Mouse (Mus musculus) thymus, adult 18-20 months (tissue): ENCODE data around the gene Tinf2.
A peak's percentile ranks its signal among the peaks of the same experiment; 100 is the strongest.

Experiments
- DNase-seq, 2 experiments: peaks; one replicate each; pipeline ENCODE4 v3.0.0; 2022; ENCODE audit warnings: mixed read lengths in 2 of 2

Gene Tinf2

GRCm38 (mm10) chr14:55702761-55703160 lies 21.1 kb upstream of the Tinf2 start:
- no peak for DNase-seq

DNA sequence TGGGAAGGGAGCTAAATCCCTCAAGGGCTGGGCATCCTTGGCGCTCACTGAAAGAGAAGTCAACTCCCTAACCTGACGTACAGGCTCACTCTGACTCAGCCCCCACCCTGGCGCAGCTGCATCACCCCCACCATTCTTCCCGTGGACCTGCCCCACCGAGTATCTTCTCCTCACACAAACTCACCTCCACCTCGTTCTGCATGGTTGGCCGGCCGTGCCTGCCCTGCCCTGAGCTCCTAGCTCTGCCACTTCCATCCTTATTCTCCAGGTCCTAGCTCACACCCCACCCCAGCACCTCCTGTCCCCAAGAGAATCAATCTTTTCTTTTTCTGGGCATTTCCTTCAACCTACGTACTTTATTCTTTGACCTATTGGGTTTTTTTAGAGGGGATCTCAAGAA lies 19.5 kb upstream of the Tinf2 start:
- DNase-seq: no peak

DNA sequence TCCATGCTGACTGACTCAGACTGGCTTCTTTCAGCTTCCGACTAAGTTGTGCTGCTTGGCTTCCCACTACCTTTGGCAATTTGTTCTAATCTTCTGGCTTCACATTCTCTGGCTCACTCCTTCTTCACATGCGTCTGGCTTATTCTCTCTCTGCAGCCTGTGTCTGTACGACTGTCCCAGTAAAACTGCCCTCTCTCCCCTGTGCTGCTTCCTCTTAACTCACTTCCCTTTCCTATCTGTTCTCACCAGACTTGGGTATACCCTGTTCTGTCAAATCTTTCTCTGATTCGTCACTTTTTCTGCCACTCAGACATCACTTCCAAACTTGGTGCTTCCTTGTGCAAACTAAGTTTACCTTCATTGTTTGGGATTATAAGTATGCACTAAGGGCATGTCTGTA lies 15.6 kb upstream of the Tinf2 start:
- DNase-seq: no peak

- DNase-seq: no peak
These were observed 7.8 kb upstream of the Tinf2 start for GRCm38 (mm10) chr14:55689433-55689832.

DNA sequence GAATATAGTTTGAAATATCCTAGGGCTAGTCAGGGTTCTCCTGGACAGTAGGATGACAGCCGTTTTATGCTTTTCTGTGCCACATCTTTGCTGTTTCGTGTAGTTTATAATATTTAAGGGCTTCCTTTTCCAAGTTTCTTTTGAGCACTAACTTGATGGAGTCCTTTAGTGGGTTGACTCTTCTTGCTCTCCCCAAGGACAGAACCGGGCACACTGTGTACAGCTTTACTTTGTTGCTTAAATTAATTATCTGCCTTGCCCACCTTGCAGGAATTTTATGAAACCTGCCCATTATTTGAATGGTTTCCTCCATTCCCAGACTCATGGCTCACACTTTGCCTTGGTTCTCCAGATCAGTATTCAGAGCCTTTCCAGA lies 486 bp upstream of the Tinf2 start:
- no peak for DNase-seq

DNA sequence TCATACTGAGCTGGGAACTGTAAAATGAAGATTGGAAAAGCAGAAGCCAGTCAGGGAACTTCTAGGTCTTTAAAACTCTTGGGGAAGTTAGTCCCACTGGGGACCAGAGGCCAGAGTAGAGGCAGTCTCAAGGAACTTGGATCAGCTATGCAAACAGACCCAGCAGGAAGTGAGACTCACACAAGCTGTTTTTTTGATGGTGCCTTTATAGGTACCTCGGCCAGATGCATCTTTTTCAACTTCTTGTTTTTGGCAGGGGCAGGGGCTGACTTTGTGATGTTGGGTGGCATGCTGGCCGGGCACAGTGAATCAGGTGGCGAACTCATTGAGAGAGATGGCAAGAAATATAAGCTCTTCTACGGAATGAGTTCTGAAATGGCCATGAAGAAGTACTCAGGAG lies 4.0 kb downstream of the Tinf2 start:
- no peak for DNase-seq

DNA sequence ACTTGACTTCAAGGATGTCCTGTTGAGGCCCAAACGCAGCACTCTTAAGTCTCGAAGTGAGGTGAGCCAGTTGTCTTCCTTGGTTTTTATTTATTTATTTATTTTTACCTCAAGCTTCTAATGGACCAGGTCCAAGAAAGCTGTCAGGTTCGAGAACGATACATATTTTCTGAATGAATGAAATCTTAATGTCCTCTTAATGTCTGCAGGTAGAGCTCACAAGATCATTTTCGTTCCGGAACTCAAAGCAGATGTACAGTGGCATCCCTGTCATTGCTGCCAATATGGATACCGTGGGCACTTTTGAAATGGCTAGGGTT lies 8.9 kb downstream of the Tinf2 start:
- no peak for DNase-seq

- peak; percentile 83 to 89 for DNase-seq
These were observed 9.5 kb downstream of the Tinf2 start, which contains the start of the genes Gmpr2 and Nedd8 for GRCm38 (mm10) chr14:55671833-55672740. Gene Gmpr2 (plus strand): TSS chr14:55671941. Gene Nedd8 (minus strand): TSS chr14:55672124.

- DNase-seq: no peak
These were observed 10.2 kb downstream of the Tinf2 start for GRCm38 (mm10) chr14:55671486-55671832.

DNA sequence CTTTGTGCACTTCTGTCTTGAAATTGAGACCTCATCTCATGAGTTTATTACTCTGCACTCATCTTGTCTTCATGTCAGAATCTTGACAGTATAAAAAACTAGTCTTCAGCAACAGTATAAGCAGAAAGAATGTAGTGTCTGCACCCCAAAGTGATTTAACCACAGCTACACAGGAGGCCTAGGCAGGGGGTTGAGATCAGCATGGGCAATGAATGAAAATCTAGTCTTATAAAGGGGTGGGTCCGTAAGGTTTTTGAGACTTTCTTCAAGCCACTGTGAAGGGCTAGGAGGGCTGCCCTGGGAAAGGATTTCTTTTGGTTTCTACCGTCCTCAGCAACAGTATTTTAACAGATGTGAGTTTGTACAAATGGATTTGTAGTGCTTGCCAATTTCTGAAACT lies 21.0 kb downstream of the Tinf2 start:
- DNase-seq: no peak

DNA sequence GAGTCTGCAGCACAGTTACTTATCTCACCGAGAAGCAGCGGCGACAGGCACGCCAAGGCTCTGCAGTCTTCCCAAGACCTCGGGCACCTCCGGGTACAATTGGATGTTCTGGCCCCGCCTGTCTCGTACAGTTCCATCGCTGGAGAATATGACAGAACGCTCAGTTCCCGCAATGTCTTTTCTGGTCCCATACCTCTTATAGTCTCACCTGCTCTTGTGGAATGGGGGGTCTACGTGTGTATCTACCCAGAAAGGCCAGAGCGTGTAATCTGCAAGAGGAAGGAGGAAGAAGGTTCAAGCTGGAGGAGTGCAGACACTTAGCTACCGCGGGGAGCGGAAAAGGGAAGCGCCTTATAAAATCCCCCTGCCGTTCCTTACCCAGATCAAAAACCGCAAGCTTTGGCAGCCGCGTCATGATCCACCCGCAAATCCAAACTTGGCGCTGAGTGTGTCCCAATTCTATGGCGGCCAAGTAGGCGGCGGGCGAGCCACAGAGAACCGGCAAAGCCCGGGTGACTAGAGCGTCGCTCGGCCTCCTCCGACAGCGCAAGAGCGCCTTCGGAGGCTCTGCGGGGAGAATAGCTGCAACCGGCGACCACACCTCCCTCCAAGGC lies 21.6 kb downstream of the Tinf2 start, which contains the start of gene Mdp1:
Gene Mdp1, minus strand, starts transcription at position 549 of the 614 bp plus-strand sequence.
- peak; percentile 54 to 58 for DNase-seq

GRCm38 (mm10) chr14:55658011-55658410 lies 23.6 kb downstream of the Tinf2 start:
- no peak for DNase-seq

GRCm38 (mm10) chr14:55656935-55657334 lies 24.7 kb downstream of the Tinf2 start:
- DNase-seq: no peak

GRCm38 (mm10) chr14:55651528-55651927 lies 30.1 kb downstream of the Tinf2 start:
- DNase-seq: peak in 1 of 2 experiments; percentile 38

- DNase-seq: no peak
These were observed 31.7 kb downstream of the Tinf2 start, which contains the start of gene Tssk4 for GRCm38 (mm10) chr14:55649884-55650283. Gene Tssk4 (plus strand): TSS chr14:55650184.

DNA sequence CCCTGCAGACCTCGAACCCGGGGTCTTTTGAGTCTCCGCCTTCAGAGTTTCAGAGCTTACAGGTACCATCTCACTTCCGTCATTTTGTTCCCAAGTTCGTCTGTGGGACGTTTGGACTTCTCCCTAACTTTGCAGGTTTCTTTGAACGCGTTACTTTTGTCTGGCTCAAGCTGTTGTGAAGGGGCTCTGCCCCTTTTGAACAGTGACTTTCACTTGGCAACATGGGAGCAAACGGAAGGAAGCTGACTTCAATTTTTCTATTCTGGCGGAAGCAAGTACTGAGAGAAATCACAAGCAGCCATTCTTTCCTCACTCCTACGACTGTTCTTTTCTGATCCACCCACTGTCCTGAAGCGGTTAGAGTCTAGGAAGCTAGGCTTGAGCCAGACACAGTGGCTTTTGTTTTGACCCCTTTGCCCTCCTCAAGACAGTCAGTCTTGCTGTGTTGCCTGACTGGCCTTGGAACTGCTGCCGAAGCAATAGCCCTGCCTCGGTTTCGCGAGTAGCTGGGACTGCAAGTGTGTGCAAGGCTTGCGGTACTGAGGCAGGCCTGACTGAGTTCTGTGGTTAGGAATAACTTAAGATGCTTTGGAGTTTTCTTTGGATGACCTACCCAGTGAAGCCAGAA lies 37.2 kb downstream of the Tinf2 start:
- DNase-seq: no peak

DNA sequence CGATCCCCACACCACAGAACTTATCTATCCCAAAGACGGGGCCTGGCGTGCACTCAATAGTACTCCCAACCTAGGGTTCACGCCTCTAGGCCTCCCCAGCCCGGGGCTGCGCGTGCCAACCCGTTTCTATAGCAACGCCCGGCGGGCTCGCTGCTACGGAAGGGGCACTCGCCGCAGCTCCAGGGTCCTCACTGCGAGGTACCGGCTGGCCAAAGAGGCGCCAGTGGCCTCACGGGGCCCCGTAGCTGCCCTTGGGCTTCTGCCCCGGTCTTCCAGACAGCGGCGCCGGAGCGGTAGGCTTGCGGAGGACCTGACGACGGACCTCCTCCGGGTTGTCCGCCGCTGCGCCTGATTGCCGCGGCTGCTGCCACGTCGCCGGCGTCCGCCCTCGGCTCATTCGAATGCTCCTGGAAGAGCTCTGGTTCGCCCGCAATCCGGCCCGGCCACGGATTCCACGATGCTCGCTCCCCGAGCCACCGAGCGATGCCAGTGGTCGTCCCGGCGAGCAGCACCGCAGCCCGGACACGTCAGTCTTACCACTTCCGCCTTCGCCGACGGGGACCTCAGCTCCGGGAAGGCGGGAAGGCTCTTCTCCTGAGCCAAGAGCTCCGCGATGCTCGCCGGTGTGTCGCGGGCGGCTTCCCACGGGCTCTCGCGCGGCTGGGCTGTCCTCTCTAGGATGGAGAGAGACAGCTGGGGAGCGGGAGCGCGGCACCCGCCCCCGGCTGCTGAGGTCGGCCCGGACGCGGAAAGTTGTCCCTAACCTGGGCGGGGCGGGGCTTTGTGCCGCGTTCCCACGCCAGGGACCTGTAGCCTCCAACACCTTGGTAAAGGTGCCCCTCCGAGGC lies 38.3 kb downstream of the Tinf2 start, which contains the start of gene Tm9sf1:
Gene Tm9sf1, minus strand, starts transcription at position 747 of the 848 bp plus-strand sequence.
- peak; percentile 71 to 78 for DNase-seq

- no peak for DNase-seq
These were observed 39.0 kb downstream of the Tinf2 start for GRCm38 (mm10) chr14:55642679-55643059.

- DNase-seq: no peak
These were observed 40.3 kb downstream of the Tinf2 start for GRCm38 (mm10) chr14:55641291-55641690.

- no peak for DNase-seq
These were observed 40.8 kb downstream of the Tinf2 start for GRCm38 (mm10) chr14:55640816-55641215.

GRCm38 (mm10) chr14:55637795-55638194 lies 43.8 kb downstream of the Tinf2 start, which contains the start of gene Gm49378:
Gene Gm49378 (minus strand): TSS chr14:55637895.
- DNase-seq: no peak

- peak; percentile 80 to 84 for DNase-seq
These were observed 46.1 kb downstream of the Tinf2 start, which contains the start of gene Ipo4 for GRCm38 (mm10) chr14:55635523-55636007. Gene Ipo4 (minus strand): TSS chr14:55635957.
